Mouse (Mus musculus) liver, embryonic 16.5 days (tissue): ENCODE data around the gene Itpr1. TPM values are rescaled to one million over a fixed set of nuclear protein-coding genes. Genes with fewer than 3 reads are reported as not detected.
A peak's percentile ranks its signal among the peaks of the same experiment; 100 is the strongest.

Experiments used
- ATAC-seq: fragments of 200-750 bp; cut with Nextera tagmentation; 2 replicates; pipeline ENCODE4 v1.8.0; 2017; ENCODE audit warnings: low read depth, mild to moderate bottlenecking, moderate number of reproducible peaks, moderate library complexity
- H3K27ac ChIP-seq: fragments of 300-500 bp; sonication (generic); 2 replicates; pipeline ENCODE4 v1.5.1; 2014; ENCODE audit warnings: mild to moderate bottlenecking, low read length
- H3K27me3 ChIP-seq: fragments of 300-500 bp; sonication (generic); 2 replicates; pipeline ENCODE4 v1.6.1; 2014; ENCODE audit warnings: low read depth, low read length, mixed read lengths; ENCODE audit not compliant: control insufficient read depth, insufficient read depth
- H3K36me3 ChIP-seq: fragments of 300-500 bp; sonication (generic); 2 replicates; pipeline ENCODE4 v1.6.1; 2014; ENCODE audit warnings: mild to moderate bottlenecking; ENCODE audit not compliant: control insufficient read depth, insufficient read depth
- H3K4me1 ChIP-seq: fragments of 300-500 bp; sonication (generic); 2 replicates; pipeline ENCODE4 v1.6.1; 2014; ENCODE audit warnings: low read depth, low read length, mixed read lengths; ENCODE audit not compliant: control insufficient read depth
- H3K4me2 ChIP-seq: fragments of 300-500 bp; sonication (generic); 2 replicates; pipeline ENCODE4 v1.6.1; 2014; ENCODE audit warnings: low read depth, low read length, mixed read lengths
- H3K4me3 ChIP-seq: fragments of 300-500 bp; sonication (generic); 2 replicates; pipeline ENCODE4 v1.5.1; 2014; ENCODE audit warnings: low read depth, mild to moderate bottlenecking, low read length
- H3K9ac ChIP-seq: fragments of 300-500 bp; sonication (generic); 2 replicates; pipeline ENCODE4 v1.6.1; 2014; ENCODE audit warnings: low read depth, low read length
- H3K9me3 ChIP-seq: fragments of 300-500 bp; sonication (generic); replicated peaks from 2 replicates; pipeline ENCODE4 v1.6.1; 2016; ENCODE audit warnings: low read length; ENCODE audit not compliant: control insufficient read depth
- WGBS: fragments of 180-500 bp; shearing (Covaris S2); extraction: QIAGEN DNeasy Blood & Tissue Kit; methylation state at CpG from one replicate; pipeline ENCODE4 v1.1.7; 2014; ENCODE audit not compliant: insufficient replicate concordance; 5-methylcytosine and 5-hydroxymethylcytosine counted together
- polyA plus RNA-seq: library from polyadenylated mRNA; unstranded; fragments of >200 nt; fragmentation: Nextera tagmentation; extraction: Ambion mirVana; gene quantifications from 2 replicates; pipeline ENCODE4 v1.2.1, GENCODE M21; 2015

The Itpr1 gene
- polyA plus RNA-seq, 1 experiment from 2014 or later, result 2.9 TPM

GRCm38 (mm10) chr6:108486212-108486992 is 273.5 kb downstream of the Itpr1 start:
- Histone ChIP-seq H3K4me1 (peaks cover 3% of the 10 kb centered on the region; the same call in 1 of the 2 replicates), H3K27ac (no peak overlapping the region), H3K4me2 (no peak overlapping the region), H3K27me3 (no peaks in the 10 kb centered on the region), H3K9me3 (no peaks in the 10 kb centered on the region), H3K9ac (no peak overlapping the region), H3K4me3 (no peak overlapping the region), H3K36me3 (no peaks in the 10 kb centered on the region)
- ATAC-seq, result peak; percentile 69
- WGBS, result 69% methylated on average over 7 of the region's 7 CpGs

GRCm38 (mm10) chr6:108487300-108487835 is 274.5 kb downstream of the Itpr1 start:
- WGBS, result 67% methylated on average over 10 of the region's 10 CpGs
- no peaks in the 10 kb centered on the region for H3K27me3 ChIP-seq
- H3K4me2 ChIP-seq, result no peak overlapping the region
- no peak for ATAC-seq
- H3K9ac ChIP-seq, result no peak overlapping the region
- H3K4me1 ChIP-seq, result peaks cover 3% of the 10 kb centered on the region; the same call in 1 of the 2 replicates
- no peak overlapping the region for H3K27ac ChIP-seq
- no peak overlapping the region for H3K4me3 ChIP-seq
- H3K36me3 ChIP-seq, result no peaks in the 10 kb centered on the region
- no peaks in the 10 kb centered on the region for H3K9me3 ChIP-seq

- Histone ChIP-seq H3K9ac (no peak overlapping the region), H3K4me1 (peaks cover 3% of the 10 kb centered on the region; the same call in 1 of the 2 replicates), H3K27ac (no peak overlapping the region), H3K9me3 (no peaks in the 10 kb centered on the region), H3K27me3 (no peaks in the 10 kb centered on the region), H3K4me2 (no peak overlapping the region), H3K4me3 (no peak overlapping the region), H3K36me3 (no peaks in the 10 kb centered on the region)
- no peak for ATAC-seq
- 65% methylated on average over 5 of the region's 5 CpGs for WGBS
Observed at GRCm38 (mm10) chr6:108488250-108488649, 275.4 kb downstream of the Itpr1 start.

GRCm38 (mm10) chr6:108491969-108492368 is 279.1 kb downstream of the Itpr1 start:
- no peaks in the 10 kb centered on the region for H3K36me3 ChIP-seq
- no peak overlapping the region for H3K4me3 ChIP-seq
- no peaks in the 10 kb centered on the region for H3K9me3 ChIP-seq
- no peaks in the 10 kb centered on the region for H3K27me3 ChIP-seq
- no peak for ATAC-seq
- 56% methylated on average over 1 of the region's 1 CpGs for WGBS
- H3K9ac ChIP-seq, result no peak overlapping the region
- peaks cover 1% of the 10 kb centered on the region; the same call in 1 of the 2 replicates for H3K4me1 ChIP-seq
- no peak overlapping the region for H3K27ac ChIP-seq
- no peak overlapping the region for H3K4me2 ChIP-seq

GRCm38 (mm10) chr6:108493753-108494152 is 280.9 kb downstream of the Itpr1 start:
- H3K9ac ChIP-seq, result no peak overlapping the region
- no peak for ATAC-seq
- H3K27me3 ChIP-seq, result no peaks in the 10 kb centered on the region
- H3K36me3 ChIP-seq, result no peaks in the 10 kb centered on the region
- H3K27ac ChIP-seq, result no peak overlapping the region
- WGBS, result 89% methylated on average over 16 of the region's 16 CpGs
- no peak overlapping the region for H3K4me3 ChIP-seq
- no peaks in the 10 kb centered on the region for H3K9me3 ChIP-seq
- no peak overlapping the region for H3K4me2 ChIP-seq
- no peaks in the 10 kb centered on the region for H3K4me1 ChIP-seq

- H3K4me2 ChIP-seq, result no peak overlapping the region
- no peak overlapping the region for H3K27ac ChIP-seq
- H3K27me3 ChIP-seq, result no peaks in the 10 kb centered on the region
- ATAC-seq, result no peak
- no peaks in the 10 kb centered on the region for H3K9me3 ChIP-seq
- no peaks in the 10 kb centered on the region for H3K4me1 ChIP-seq
- H3K4me3 ChIP-seq, result no peak overlapping the region
- H3K9ac ChIP-seq, result no peak overlapping the region
- no peaks in the 10 kb centered on the region for H3K36me3 ChIP-seq
- 79% methylated on average over 10 of the region's 10 CpGs for WGBS
Observed at GRCm38 (mm10) chr6:108494185-108494804, 281.4 kb downstream of the Itpr1 start.

- H3K9me3 ChIP-seq, result no peaks in the 10 kb centered on the region
- WGBS, result 71% methylated on average over 6 of the region's 6 CpGs
- H3K4me1 ChIP-seq, result no peaks in the 10 kb centered on the region
- no peak overlapping the region for H3K4me3 ChIP-seq
- no peak overlapping the region for H3K27ac ChIP-seq
- no peaks in the 10 kb centered on the region for H3K27me3 ChIP-seq
- H3K9ac ChIP-seq, result no peak overlapping the region
- ATAC-seq, result no peak
- no peak overlapping the region for H3K4me2 ChIP-seq
- no peaks in the 10 kb centered on the region for H3K36me3 ChIP-seq
Observed at GRCm38 (mm10) chr6:108494994-108495393, 282.1 kb downstream of the Itpr1 start.

- ATAC-seq, result no peak
- no peaks in the 10 kb centered on the region for H3K36me3 ChIP-seq
- H3K9ac ChIP-seq, result no peak overlapping the region
- no peak overlapping the region for H3K4me3 ChIP-seq
- H3K27me3 ChIP-seq, result no peaks in the 10 kb centered on the region
- H3K4me1 ChIP-seq, result no peaks in the 10 kb centered on the region
- H3K27ac ChIP-seq, result no peak overlapping the region
- H3K4me2 ChIP-seq, result no peak overlapping the region
- H3K9me3 ChIP-seq, result no peaks in the 10 kb centered on the region
- WGBS, result 61% methylated on average over 7 of the region's 7 CpGs
Observed at GRCm38 (mm10) chr6:108498070-108498469, 285.2 kb downstream of the Itpr1 start.

- Histone ChIP-seq H3K9me3 (no peaks in the 10 kb centered on the region), H3K4me3 (no peak overlapping the region), H3K27ac (peak overlapping the region; percentile 15; the same call in 1 of the 2 replicates), H3K27me3 (no peaks in the 10 kb centered on the region), H3K4me1 (no peaks in the 10 kb centered on the region; the same call in 1 of the 2 replicates), H3K4me2 (no peak overlapping the region), H3K9ac (no peak overlapping the region), H3K36me3 (no peaks in the 10 kb centered on the region)
- ATAC-seq, result peak; percentile 50; the same call in 1 of the 2 replicates
- 57% methylated on average over 5 of the region's 5 CpGs for WGBS
Observed at GRCm38 (mm10) chr6:108503651-108504050, 290.8 kb downstream of the Itpr1 start.
